Mouse (Mus musculus) thymus, postnatal 14 days (tissue): Measurements from ENCODE around the gene Dennd1a.
A peak's percentile ranks its signal among the peaks of the same experiment; 100 is the strongest.

ENCODE experiments used
- DNase-seq: peaks from one replicate; pipeline ENCODE4 v3.0.0; 2021

Dennd1a gene

GRCm38 (mm10) chr2:38100289-38100688 lies 186.9 kb downstream of the Dennd1a start:
- DNase-seq, result no peak

DNA sequence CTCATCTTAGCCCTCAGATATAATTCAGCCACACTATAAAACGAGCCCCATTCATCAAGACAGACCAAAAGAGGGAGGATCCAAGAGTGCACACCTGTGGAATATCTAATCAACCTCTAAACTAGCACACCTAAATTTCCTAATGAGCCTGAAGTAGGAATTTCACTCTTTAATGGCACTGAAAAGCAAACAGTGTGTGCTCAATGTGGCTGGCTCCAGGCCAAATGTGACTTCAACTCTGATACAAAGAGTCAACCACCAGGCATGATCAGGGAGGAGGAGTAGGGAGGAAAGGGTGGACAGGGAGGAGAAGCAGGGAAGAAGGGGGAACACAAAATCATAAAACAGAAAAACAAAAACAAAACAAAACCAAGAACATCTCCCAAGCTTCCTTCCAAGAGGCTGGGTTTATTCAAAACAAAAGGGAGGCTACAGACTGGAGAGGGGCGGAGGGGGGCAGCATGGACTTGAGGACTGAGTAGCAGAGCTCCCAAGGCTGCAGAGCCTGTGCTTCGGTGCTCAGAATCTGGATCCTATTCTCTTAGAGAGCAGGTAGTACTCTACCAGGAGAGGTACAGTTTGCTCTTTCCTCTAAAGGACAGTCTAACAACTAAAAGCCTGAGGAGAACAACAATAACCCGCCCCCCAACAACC lies 187.9 kb downstream of the Dennd1a start:
- DNase-seq, result no peak

- no peak for DNase-seq
Measured at GRCm38 (mm10) chr2:38097469-38097868, 189.7 kb downstream of the Dennd1a start.

DNA sequence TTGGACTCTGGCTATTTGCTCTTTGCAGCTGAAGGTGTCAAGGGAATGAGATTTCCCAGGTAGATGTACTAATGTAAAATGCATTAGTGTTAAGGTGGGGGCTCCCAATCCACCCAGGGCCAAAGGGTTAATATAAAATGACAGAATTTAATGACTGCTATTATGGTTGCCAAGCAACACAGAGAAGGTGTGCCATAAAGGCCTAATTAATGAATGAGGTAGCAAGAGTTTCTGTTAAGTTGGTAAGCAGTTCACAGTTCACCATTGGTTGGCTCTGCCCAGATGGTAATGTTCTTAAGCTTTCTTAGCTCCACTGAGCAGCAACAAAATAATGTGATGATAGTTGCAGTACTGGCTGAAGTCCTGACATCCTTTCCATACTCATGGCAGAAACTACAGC lies 190.9 kb downstream of the Dennd1a start:
- DNase-seq, result no peak

- no peak for DNase-seq
Measured at GRCm38 (mm10) chr2:38094380-38095163, 192.6 kb downstream of the Dennd1a start.

- no peak for DNase-seq
Measured at GRCm38 (mm10) chr2:38093968-38094367, 193.2 kb downstream of the Dennd1a start.

- DNase-seq, result no peak
Measured at GRCm38 (mm10) chr2:38093242-38093641, 193.9 kb downstream of the Dennd1a start.

GRCm38 (mm10) chr2:38088346-38088745 lies 198.8 kb downstream of the Dennd1a start:
- DNase-seq, result no peak

- no peak for DNase-seq
Measured at GRCm38 (mm10) chr2:38085058-38085457, 202.1 kb downstream of the Dennd1a start.

- DNase-seq, result no peak
Measured at GRCm38 (mm10) chr2:38083251-38083650, 203.9 kb downstream of the Dennd1a start.

- no peak for DNase-seq
Measured at GRCm38 (mm10) chr2:38074495-38074894, 212.7 kb downstream of the Dennd1a start.

- peak; percentile 8 for DNase-seq
Measured at GRCm38 (mm10) chr2:38072061-38072460, 215.1 kb downstream of the Dennd1a start.

- no peak for DNase-seq
Measured at GRCm38 (mm10) chr2:38068171-38068572, 219.0 kb downstream of the Dennd1a start.

- no peak for DNase-seq
Measured at GRCm38 (mm10) chr2:38065914-38066313, 221.3 kb downstream of the Dennd1a start.

DNA sequence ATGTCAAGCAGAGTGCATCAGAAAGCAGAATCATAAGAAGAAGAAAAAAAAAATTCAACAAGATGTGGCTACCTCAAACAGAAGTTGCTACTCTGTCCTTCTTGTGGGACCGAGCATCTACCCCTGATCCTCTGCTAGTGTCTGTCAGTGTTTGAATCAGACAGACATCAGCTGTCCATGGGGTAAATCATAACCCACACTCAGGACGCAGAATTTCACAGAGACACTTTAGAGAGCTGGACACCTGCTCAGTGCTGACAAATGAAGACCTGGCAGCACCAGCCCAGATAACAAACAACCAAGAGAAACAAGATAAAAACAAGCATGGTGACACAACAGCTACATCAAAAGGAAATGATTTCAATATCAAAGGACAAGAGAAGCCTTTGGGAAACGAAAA lies 222.9 kb downstream of the Dennd1a start:
- no peak for DNase-seq

GRCm38 (mm10) chr2:38062156-38062555 lies 225.0 kb downstream of the Dennd1a start:
- no peak for DNase-seq

- DNase-seq, result no peak
Measured at GRCm38 (mm10) chr2:38061474-38061873, 225.7 kb downstream of the Dennd1a start.

GRCm38 (mm10) chr2:38052440-38052839 lies 234.8 kb downstream of the Dennd1a start:
- DNase-seq, result peak; percentile 59

- no peak for DNase-seq
Measured at GRCm38 (mm10) chr2:38051485-38052085, 235.6 kb downstream of the Dennd1a start.

- no peak for DNase-seq
Measured at GRCm38 (mm10) chr2:38048996-38049395, 238.2 kb downstream of the Dennd1a start.

DNA sequence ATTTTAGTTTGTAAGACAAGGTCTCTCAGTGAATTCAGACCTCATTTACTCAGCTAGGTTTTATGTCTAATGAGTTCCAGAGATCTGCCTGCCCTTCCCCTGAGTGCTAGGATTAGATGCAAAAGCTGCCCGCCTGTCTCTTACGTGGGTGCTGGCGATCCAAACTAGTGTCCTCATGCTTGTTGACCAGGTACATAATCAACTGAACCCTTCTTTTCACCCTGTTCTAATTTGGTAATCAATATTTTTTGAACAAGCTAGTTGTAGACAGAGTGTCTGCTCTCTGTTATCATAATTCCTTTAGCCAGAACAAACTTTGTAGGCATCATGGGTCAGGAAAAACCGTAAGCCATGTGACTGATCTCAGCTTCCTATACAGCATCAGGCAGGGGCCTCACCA lies 241.9 kb downstream of the Dennd1a start:
- DNase-seq, result no peak

DNA sequence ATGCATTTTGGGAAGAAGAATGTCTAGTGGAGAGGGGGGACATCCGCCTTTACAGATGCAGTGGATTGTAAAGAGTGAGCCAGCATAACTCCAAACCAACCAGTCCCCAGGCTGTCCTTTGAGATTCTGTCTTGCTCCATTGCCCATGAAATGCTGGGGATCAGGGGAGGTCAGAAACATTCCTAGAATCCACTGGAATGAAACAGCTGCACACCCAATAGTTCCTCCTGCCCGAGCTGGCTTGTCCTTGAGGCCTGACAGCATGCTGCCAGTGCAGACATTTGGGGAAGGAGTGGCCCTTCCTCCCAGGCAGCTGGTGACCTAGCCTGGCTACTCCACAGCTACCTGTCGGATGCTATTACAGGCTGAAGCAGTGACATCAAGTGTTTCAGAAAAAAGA lies 246.3 kb downstream of the Dennd1a start:
- no peak for DNase-seq

- no peak for DNase-seq
Measured at GRCm38 (mm10) chr2:38039621-38040020, 247.6 kb downstream of the Dennd1a start.

DNA sequence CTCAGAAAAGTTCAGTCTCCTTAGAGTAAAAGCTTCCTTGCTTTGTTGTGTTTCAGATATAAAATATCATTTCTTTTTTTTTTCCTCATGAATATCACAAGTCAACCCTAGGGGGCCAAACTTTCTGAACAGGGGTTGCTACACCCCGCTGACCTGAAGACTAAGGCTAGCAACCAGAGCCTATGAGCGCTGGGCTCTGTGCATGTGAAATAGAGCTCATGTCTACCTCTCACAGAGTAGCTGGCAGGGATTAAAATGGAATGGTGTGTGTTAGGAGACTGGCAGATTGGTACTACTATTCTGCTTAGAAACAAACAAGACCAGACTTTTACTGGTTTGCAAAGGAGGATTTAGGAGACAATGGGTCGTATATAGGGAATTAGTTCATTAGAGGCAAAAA lies 258.9 kb downstream of the Dennd1a start:
- DNase-seq, result no peak
